In the genomic region with DNA sequence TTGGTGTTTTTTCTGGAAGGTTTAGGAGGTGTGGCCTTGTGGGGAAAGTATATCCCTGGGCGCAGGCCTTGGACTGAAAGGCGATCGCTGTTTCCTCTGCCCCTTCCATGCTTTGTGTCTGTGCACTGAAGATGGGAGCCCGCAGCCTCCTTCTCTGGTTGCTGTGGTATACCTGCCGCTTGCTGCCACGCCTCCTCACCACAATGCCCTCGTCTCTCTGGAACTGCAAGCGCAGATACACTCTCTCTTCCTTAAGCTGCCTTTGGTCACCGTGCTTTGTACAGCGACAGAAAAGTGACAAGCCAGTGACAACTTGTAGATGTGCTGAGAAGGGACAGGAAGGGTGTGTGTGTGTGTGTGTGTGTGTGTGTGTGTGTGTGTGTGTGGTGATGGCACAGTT, we compare ENCODE assay signal across 16 mouse cellular contexts. TPM values are rescaled to one million over a fixed set of nuclear protein-coding genes. Genes with fewer than 3 reads are reported as not detected.
DNase-seq lines count a peak whose midpoint lies in the region.
"Had no signal": no experiment of that assay in that cellular context is flagged by ENCODE, and none has a peak within 500 bp of the region (broad histone marks: within the 10 kb centered on the region; RNA-seq: fewer than 3 reads in every experiment).

No protein-coding gene starts in this region.

- peak; percentile 35 for DNase-seq in 416B (ENCODE audit: low read depth)
- peak; percentile 52 for DNase-seq in T-cell, adult 2 months (ENCODE audit: low spot score)
- peak; percentile 70 for DNase-seq in naive thymus-derived CD4-positive, alpha-beta T cell, adult 2 months (ENCODE audit: low read depth)
- DNase-seq in thymus, postnatal 36 days = peak; percentile 27 to 47
- no peak for DNase-seq in right cerebral cortex, postnatal 25 days
- DNase-seq in cerebellum, adult 11 months = no peak
- no peak for DNase-seq in heart, adult 8-10 months (ENCODE audit: low spot score)
- DNase-seq: adrenal gland, postnatal 14 days; cerebellum, adult 18-20 months; cerebellum, postnatal 14 days; forebrain, postnatal 0 days; gastrocnemius, postnatal 10 days; kidney, adult 9 months; kidney, postnatal 10 days; layer of hippocampus, postnatal 36 days; lung, postnatal 4 days had no signal

RNA-seq across cellular contexts. Expression of a gene that starts 46.7 kb away (rescaled TPM):
- total RNA-seq in heart, adult 8-10 months (2022) = 10 to 100 TPM; 25.5 to 36.2 (median 31.4) TPM

Comparison
In these comparisons a context has a peak if more than half of its experiments do, and no peak if none do; other contexts are left out.
1. DNase-seq: peak in 416B (single experiment), T-cell, adult 2 months (single experiment), naive thymus-derived CD4-positive, alpha-beta T cell, adult 2 months (single experiment) and thymus, postnatal 36 days (2 of 2); none in right cerebral cortex, postnatal 25 days (single experiment), cerebellum, adult 11 months (single experiment) and heart, adult 8-10 months (single experiment).